In the genomic region with DNA sequence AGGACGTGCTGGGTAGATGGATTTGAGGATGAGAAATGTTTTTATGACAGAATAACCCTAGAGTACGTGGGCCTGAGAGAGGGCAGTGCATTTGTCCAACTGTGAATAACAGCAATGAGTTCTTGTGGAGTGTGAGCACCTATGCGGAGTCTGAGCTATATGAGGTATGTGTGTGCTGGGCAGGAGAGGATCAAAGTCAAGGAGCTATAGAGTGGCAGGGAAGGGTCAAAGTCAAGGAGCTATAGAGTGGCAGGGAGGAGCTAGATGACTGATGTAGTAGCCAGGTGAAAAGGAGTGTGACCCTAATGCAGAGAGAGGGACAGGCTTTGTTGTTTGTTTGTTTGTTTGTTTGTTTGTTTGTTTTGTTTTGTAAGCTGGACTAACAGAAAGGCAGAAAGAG, we compare ENCODE assay signal across 23 mouse cellular contexts.
"Had no signal": no experiment of that assay in that cellular context is flagged by ENCODE, and none has a peak within 500 bp of the region (broad histone marks: within the 10 kb centered on the region; RNA-seq: fewer than 3 reads in every experiment).

No protein-coding gene starts in this region.

- H3K27ac ChIP-seq: gastrocnemius, adult 2 months; heart, embryonic 10.5 days; hindbrain, embryonic 13.5 days; hindbrain, embryonic 15.5 days; hindbrain, postnatal 0 days; limb, embryonic 13.5 days; limb, embryonic 15.5 days; liver, embryonic 12.5 days; liver, embryonic 14.5 days had no signal

- H3K4me2 ChIP-seq: heart, embryonic 12.5 days; hindbrain, embryonic 13.5 days; hindbrain, embryonic 15.5 days; limb, embryonic 13.5 days; limb, embryonic 15.5 days; liver, embryonic 12.5 days had no signal

- DNase-seq: gastrocnemius, adult 2 months; gastrocnemius, postnatal 10 days; gastrocnemius, postnatal 25 days; heart, adult 18-20 months; heart, postnatal 10 days; heart, postnatal 36 days; kidney, adult 2 months; kidney, adult 9 months; kidney, postnatal 10 days; kidney, postnatal 25 days; kidney, postnatal 4 days; layer of hippocampus, adult 9-11 months; layer of hippocampus, postnatal 36 days; left cerebral cortex, postnatal 4 days had no signal

- H3K36me3 ChIP-seq: heart, embryonic 10.5 days; heart, embryonic 12.5 days; hindbrain, embryonic 13.5 days; hindbrain, embryonic 15.5 days; limb, embryonic 13.5 days; limb, embryonic 15.5 days; liver, embryonic 12.5 days had no signal

- H3K9ac ChIP-seq: heart, embryonic 12.5 days; hindbrain, embryonic 13.5 days; hindbrain, embryonic 15.5 days; limb, embryonic 13.5 days; limb, embryonic 15.5 days; liver, embryonic 12.5 days; liver, embryonic 14.5 days had no signal

- H3K27me3 ChIP-seq: heart, embryonic 12.5 days; hindbrain, embryonic 13.5 days; hindbrain, embryonic 15.5 days; limb, embryonic 13.5 days; limb, embryonic 15.5 days; liver, embryonic 12.5 days had no signal

- H3K9me3 ChIP-seq: heart, embryonic 10.5 days; heart, embryonic 12.5 days; hindbrain, embryonic 13.5 days; hindbrain, embryonic 15.5 days; limb, embryonic 13.5 days; limb, embryonic 15.5 days; liver, embryonic 12.5 days had no signal

- ATAC-seq: hindbrain, postnatal 0 days; liver, embryonic 12.5 days had no signal

- H3K4me3 ChIP-seq: gastrocnemius, adult 2 months; heart, embryonic 10.5 days; heart, embryonic 12.5 days; hindbrain, embryonic 13.5 days; hindbrain, embryonic 15.5 days; limb, embryonic 13.5 days; limb, embryonic 15.5 days; liver, embryonic 12.5 days had no signal

- H3K4me1 ChIP-seq: hindbrain, embryonic 13.5 days; hindbrain, embryonic 15.5 days had no signal
